11 mouse cellular contexts compared by ENCODE assay signal in the genomic region with DNA sequence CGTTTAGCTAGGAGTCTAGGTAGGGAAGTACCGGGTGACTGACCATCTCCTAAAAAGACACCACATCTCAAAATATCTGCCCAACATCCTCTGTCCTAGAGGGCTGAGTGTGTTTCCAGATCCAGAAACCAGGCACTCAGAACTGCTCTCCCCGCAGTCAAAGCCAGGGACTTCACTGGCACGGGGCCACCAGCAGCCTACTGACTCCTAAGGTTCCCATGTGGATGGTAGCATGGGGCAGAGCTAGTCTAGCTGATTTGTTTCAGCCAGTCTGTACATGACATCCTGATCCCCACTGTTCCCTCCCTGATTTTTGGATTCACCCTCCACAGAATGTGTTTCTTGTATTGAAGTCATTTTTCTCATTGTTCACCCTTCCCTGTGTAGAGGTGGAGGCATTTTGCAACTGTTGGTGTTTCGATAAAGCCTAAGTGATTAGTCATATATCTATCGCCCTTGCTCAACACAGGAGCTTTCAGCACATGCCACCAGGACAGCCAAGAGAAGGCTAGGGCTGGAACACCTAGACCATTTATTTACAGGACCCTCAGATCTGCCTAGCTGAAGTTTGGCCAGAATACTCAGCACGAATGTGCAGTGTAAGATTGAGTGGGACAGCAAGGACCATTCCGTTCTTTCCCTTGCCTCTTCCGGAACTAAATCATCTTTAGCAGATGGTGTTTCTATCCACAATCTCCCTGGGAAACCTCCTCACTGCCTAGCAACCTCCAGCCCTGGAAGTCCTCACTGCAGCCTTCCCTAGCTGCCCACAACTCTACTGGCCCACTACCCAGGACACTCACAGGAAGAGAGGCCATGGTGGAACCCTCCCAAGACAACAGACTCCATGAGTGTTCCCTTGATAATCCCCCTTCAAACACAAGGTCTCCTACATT.
DNase-seq lines count a peak whose midpoint lies in the region; ATAC-seq and TF ChIP-seq lines count a peak whose summit lies in the region.
"Had no signal": no experiment of that assay in that cellular context is flagged by ENCODE, and none has a peak within 500 bp of the region (broad histone marks: within the 10 kb centered on the region; RNA-seq: fewer than 3 reads in every experiment).

No protein-coding gene starts in this region.

- no peak for TF ChIP-seq EP300 in liver, postnatal 0 days (IDR thresholded peaks at IDR 0.05; ENCODE audit: low read depth)

- WGBS in heart, embryonic 16.5 days: 56% methylated on average over 9 of the region's 9 CpGs
- WGBS in neural tube, embryonic 15.5 days: 79% methylated on average over 9 of the region's 9 CpGs
- WGBS in liver, postnatal 0 days (ENCODE audit: insufficient replicate concordance): 75% methylated on average over 9 of the region's 9 CpGs
- WGBS in hindbrain, embryonic 14.5 days: 85% methylated on average over 9 of the region's 9 CpGs

- H3K36me3 ChIP-seq in heart, embryonic 16.5 days (ENCODE audit: control insufficient read depth, insufficient read depth): no peaks in the 10 kb centered on the region
- H3K36me3 ChIP-seq in neural tube, embryonic 15.5 days: no peaks in the 10 kb centered on the region
- no peaks in the 10 kb centered on the region for H3K36me3 ChIP-seq in liver, postnatal 0 days (replicated peaks; ENCODE audit: insufficient read depth, low read length)
- no peaks in the 10 kb centered on the region for H3K36me3 ChIP-seq in hindbrain, embryonic 14.5 days (replicated peaks; ENCODE audit: control insufficient read depth, insufficient read depth)
- H3K36me3 ChIP-seq: embryonic facial prominence, embryonic 15.5 days; G1E; neural tube, embryonic 12.5 days had no signal

- intact Hi-C loops in heart, postnatal 25 days (cut with DNase I): no loop called here
- intact Hi-C loops in left cerebral cortex, postnatal 4 days (cut with DNase I): no loop called here

- no peak overlapping the region for H3K4me3 ChIP-seq in heart, embryonic 16.5 days (ENCODE audit: low read length)
- H3K4me3 ChIP-seq in neural tube, embryonic 15.5 days (replicated peaks): no peak overlapping the region
- H3K4me3 ChIP-seq in liver, postnatal 0 days (ENCODE audit: low read depth, low read length): no peak overlapping the region
- H3K4me3 ChIP-seq in hindbrain, embryonic 14.5 days (replicated peaks; ENCODE audit: low read length): no peak overlapping the region
- H3K4me3 ChIP-seq: embryonic facial prominence, embryonic 15.5 days; neural tube, embryonic 12.5 days had no signal

- H3K9me3 ChIP-seq in heart, embryonic 16.5 days (replicated peaks; ENCODE audit: control insufficient read depth, low read length): no peaks in the 10 kb centered on the region
- no peaks in the 10 kb centered on the region for H3K9me3 ChIP-seq in neural tube, embryonic 15.5 days (replicated peaks)
- no peaks in the 10 kb centered on the region for H3K9me3 ChIP-seq in liver, postnatal 0 days (ENCODE audit: low read length)
- no peaks in the 10 kb centered on the region for H3K9me3 ChIP-seq in hindbrain, embryonic 14.5 days (ENCODE audit: control insufficient read depth, low read length)
- H3K9me3 ChIP-seq: embryonic facial prominence, embryonic 15.5 days; neural tube, embryonic 12.5 days had no signal

- no peak for TF ChIP-seq CTCF in liver, postnatal 0 days (IDR thresholded peaks at IDR 0.05; ENCODE audit: low read depth)

- DNase-seq in heart, postnatal 25 days (ENCODE audit: low spot score): no peak
- peak; percentile 65 for DNase-seq in adrenal gland, postnatal 25 days
- peak; percentile 80 to 81 for DNase-seq in cerebellum, postnatal 10 days
- DNase-seq in left cerebral cortex, postnatal 4 days: peak; percentile 61
- DNase-seq in liver, postnatal 0 days: no peak
- DNase-seq in hindbrain, embryonic 14.5 days (ENCODE audit: low spot score): no peak

- H3K9ac ChIP-seq in heart, embryonic 16.5 days (ENCODE audit: low read length): no peak overlapping the region
- no peak overlapping the region for H3K9ac ChIP-seq in neural tube, embryonic 15.5 days (replicated peaks)
- H3K9ac ChIP-seq in liver, postnatal 0 days (replicated peaks): no peak overlapping the region
- no peak overlapping the region for H3K9ac ChIP-seq in hindbrain, embryonic 14.5 days
- H3K9ac ChIP-seq: embryonic facial prominence, embryonic 15.5 days; neural tube, embryonic 12.5 days had no signal

- ATAC-seq in heart, embryonic 16.5 days (replicated peaks; ENCODE audit: extremely low read depth, insufficient read depth, low FRiP score): 0 out of 2 replicates have a peak, but pooled peaks have one; percentile 43
- ATAC-seq in neural tube, embryonic 15.5 days (ENCODE audit: low FRiP score): no peak
- no peak for ATAC-seq in liver, postnatal 0 days
- ATAC-seq in hindbrain, embryonic 14.5 days (ENCODE audit: low FRiP score): no peak

- peaks cover 33% of the 10 kb centered on the region for H3K4me1 ChIP-seq in heart, embryonic 16.5 days (ENCODE audit: control insufficient read depth, insufficient read depth, low read length)
- H3K4me1 ChIP-seq in neural tube, embryonic 15.5 days: peaks cover 44% of the 10 kb centered on the region
- H3K4me1 ChIP-seq in liver, postnatal 0 days (ENCODE audit: insufficient read depth): no peaks in the 10 kb centered on the region
- H3K4me1 ChIP-seq in hindbrain, embryonic 14.5 days (replicated peaks; ENCODE audit: control insufficient read depth, insufficient read depth, low read length): peaks cover 16% of the 10 kb centered on the region

- H3K27me3 ChIP-seq in heart, embryonic 16.5 days (ENCODE audit: control insufficient read depth, insufficient read depth, low read length): no peaks in the 10 kb centered on the region
- H3K27me3 ChIP-seq in neural tube, embryonic 15.5 days (replicated peaks): no peaks in the 10 kb centered on the region
- no peaks in the 10 kb centered on the region for H3K27me3 ChIP-seq in liver, postnatal 0 days (ENCODE audit: insufficient read depth, low read length)
- no peaks in the 10 kb centered on the region for H3K27me3 ChIP-seq in hindbrain, embryonic 14.5 days (ENCODE audit: control insufficient read depth, insufficient read depth, low read length)
- H3K27me3 ChIP-seq: embryonic facial prominence, embryonic 15.5 days; neural tube, embryonic 12.5 days had no signal

- H3K4me2 ChIP-seq in heart, embryonic 16.5 days (ENCODE audit: low read depth, low read length): no peak overlapping the region
- no peak overlapping the region for H3K4me2 ChIP-seq in neural tube, embryonic 15.5 days
- H3K4me2 ChIP-seq in liver, postnatal 0 days (ENCODE audit: low read depth, low read length): no peak overlapping the region
- no peak overlapping the region for H3K4me2 ChIP-seq in hindbrain, embryonic 14.5 days (replicated peaks)
- H3K4me2 ChIP-seq: embryonic facial prominence, embryonic 15.5 days; neural tube, embryonic 12.5 days had no signal

- 0 out of 2 replicates have a peak overlapping the region, but pooled peaks have one; percentile 16 for H3K27ac ChIP-seq in heart, embryonic 16.5 days (ENCODE audit: low read length)
- no peak overlapping the region for H3K27ac ChIP-seq in neural tube, embryonic 15.5 days (replicated peaks)
- H3K27ac ChIP-seq in liver, postnatal 0 days (ENCODE audit: low read depth): no peak overlapping the region
- no peak overlapping the region for H3K27ac ChIP-seq in hindbrain, embryonic 14.5 days
- H3K27ac ChIP-seq: embryonic facial prominence, embryonic 15.5 days; neural tube, embryonic 12.5 days had no signal

Comparison
In these comparisons a context has a peak if more than half of its experiments do, and no peak if none do; other contexts are left out.
1. DNase-seq: peak in adrenal gland, postnatal 25 days (single experiment), cerebellum, postnatal 10 days (2 of 2) and left cerebral cortex, postnatal 4 days (single experiment); none in heart, postnatal 25 days (single experiment), liver, postnatal 0 days (single experiment) and hindbrain, embryonic 14.5 days (single experiment).